Mouse (Mus musculus): ENCODE measurements around the gene Spon1.

- no peak for TF ChIP-seq CTCF (IDR thresholded peaks at IDR 0.05)
- no peak for TF ChIP-seq EP300 (IDR thresholded peaks at IDR 0.05)
Measured at GRCm38 (mm10) chr7:113826510-113826909, 60.7 kb downstream of the Spon1 start.
